Mouse (Mus musculus) mature B cell (primary cell): Measurements from ENCODE around the gene Imp3.
"Not testable (repeated sequence)": the region's sequence is repeated elsewhere in the genome, so short reads cannot be mapped to it uniquely, and the experiment has no call there.

Experiments used
- in situ Hi-C: fragments of 300-500 bp; cut with MboI; formaldehyde crosslinking; loops from 2 replicates; pipeline ENCODE4 v1.14.3; 2019

Imp3 gene

DNA sequence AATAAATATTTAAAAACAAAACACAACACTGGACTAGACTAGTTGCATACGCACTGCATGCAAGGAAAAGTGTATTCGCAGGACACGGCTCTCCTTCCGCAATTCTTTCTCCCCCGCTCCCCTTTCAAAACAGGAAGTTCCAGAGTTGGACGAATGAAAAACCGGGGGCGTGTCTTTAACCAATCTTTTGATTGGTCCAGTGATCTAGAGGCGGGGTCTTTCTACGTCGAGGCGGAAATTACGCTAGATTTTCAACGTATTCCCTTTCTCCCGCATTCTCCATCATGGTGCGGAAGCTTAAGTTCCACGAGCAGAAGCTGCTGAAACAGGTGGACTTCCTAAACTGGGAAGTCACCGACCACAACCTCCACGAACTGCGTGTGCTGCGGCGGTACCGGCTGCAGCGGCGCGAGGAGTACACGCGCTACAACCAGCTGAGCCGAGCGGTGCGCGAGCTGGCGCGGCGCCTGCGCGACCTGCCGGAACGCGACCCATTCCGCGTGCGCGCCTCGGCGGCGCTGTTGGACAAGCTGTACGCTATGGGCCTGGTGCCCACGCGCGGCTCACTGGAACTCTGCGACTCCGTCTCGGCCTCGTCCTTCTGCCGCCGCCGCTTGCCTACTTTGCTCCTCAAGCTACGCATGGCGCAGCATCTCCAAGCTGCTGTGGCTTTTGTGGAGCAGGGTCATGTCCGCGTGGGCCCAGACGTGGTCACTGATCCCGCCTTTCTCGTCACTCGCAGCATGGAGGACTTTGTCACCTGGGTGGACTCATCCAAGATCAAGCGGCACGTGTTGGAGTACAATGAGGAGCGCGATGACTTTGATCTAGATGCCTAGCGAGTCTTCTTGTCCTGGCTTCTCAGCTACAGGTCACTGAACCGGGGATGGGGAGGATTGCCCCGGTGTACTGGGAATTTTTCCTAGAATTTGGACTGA is at the start of gene Imp3:
Gene Imp3 (plus strand): TSS at position 253 of the 938 bp plus-strand sequence.
- in situ Hi-C loops = loop anchor here (10.0 to 25.0 kb wide), 2 partner anchors 197 to 500 kb away; partner anchors contain the start of genes Man2c1 and Ppcdc

DNA sequence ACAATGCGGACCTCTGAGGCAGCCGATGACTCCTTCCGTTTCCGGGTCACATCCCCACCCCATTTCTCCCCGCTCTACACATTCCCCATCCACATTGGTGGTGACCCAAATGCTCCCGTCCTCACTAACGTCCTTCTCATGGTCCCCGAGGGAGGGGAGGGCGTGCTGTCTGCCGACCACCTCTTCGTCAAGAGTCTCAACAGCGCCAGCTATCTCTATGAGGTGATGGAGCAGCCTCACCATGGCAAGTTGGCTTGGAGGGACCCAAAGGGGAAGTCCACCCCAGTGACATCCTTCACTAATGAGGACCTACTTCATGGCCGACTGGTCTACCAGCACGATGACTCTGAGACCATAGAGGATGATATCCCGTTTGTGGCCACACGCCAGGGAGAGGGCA is 49.7 kb upstream of the Imp3 start:
- in situ Hi-C loops = no loop called here

GRCm38 (mm10) chr9:56889817-56890216 is 47.5 kb upstream of the Imp3 start:
- in situ Hi-C loops = no loop called here

DNA sequence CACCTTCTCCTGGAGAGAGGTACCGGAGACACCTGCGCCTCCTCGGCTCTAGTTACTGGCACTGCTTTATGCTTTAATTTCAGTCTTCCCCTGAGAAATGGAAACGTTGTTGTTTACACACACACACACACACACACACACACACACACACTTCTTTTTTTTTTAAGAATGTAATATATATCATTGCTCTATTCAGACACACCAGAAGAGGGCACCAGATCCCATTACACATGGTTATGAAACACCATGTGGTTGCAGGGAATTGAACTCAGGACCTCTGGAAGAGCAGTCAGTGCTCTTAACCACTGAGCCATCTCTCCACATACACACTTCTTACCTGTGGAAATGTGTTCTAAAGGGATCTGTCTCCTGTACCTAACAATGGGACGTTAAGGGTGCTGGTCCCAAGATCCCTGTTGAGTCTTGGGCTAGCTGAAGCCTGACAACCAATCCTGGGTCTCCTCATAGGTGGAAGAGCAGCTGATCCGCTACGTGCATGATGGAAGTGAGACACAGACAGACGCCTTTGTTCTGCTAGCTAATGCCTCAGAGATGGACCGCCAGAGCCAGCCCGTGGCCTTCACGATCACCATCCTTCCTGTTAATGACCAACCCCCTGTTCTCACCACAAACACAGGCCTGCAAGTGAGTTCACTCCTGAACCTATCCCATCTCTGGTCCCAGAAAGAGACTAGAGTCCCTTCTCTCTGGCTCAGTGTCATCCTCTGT is 46.6 kb upstream of the Imp3 start:
- in situ Hi-C loops = no loop called here

DNA sequence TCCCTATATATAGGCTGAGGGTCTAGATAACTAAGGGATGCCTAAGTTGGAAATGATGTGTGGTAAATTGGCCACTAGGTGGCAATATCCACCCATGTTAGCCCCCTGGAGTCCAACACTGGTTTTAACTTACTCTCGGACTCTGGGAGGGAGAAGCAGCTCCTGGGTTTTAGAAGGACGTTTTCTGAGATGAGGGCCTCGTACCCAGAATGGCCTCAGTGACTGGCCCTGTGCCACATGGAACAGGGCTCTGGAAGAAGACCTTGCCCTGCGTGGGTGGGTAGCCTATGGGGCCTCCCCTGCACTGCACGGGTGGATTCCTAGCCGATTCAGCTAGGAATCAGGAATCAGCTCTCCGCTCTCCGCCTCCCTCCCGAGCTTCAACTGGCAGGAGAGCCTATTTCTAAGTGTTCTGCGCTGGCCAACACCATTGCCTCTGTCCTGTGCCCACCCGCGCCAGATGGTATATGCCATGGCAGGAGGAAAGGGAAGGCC is 45.7 kb upstream of the Imp3 start:
- in situ Hi-C loops = no loop called here

DNA sequence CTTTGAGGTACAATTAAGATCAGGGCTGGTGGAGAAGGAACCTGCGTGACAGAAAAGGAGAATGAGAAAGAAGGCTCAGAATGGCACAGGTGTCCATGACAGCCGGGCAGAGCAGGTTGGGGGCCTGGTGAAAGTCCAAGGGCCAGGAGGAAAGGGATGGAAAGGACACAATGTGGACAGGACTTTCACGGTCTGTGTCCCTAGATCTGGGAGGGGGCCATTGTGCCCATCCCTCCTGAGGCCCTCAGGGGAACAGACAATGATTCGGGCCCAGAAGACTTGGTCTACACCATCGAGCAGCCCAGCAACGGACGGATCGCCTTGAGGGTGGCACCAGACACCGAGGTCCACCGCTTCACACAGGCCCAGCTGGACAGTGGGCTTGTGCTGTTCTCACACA is 45.2 kb upstream of the Imp3 start:
- in situ Hi-C loops = no loop called here

GRCm38 (mm10) chr9:56893313-56893712 is 44.0 kb upstream of the Imp3 start:
- in situ Hi-C loops = no loop called here

- in situ Hi-C loops = no loop called here
Observed at GRCm38 (mm10) chr9:56894006-56894405, 43.3 kb upstream of the Imp3 start.

DNA sequence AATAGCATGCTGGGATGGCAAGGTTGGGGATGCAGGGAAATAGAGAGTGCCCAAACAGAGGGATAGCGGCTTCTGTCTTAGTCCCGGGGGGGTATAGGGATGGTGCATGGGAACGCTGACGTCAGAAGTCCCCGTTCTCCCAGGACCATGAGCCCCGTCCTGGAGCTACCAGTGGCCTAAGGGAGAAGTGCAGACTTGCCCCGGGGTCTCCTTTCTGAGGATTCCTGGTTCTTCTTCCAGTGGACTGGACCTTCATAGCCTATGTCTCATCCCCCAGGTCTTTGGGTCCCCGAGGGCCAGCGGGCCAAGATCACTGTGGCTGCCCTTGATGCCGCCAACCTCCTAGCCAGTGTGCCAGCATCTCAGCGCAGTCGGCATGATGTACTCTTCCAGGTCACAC is 40.5 kb upstream of the Imp3 start:
- in situ Hi-C loops = no loop called here

GRCm38 (mm10) chr9:56899409-56899808 is 37.9 kb upstream of the Imp3 start:
- in situ Hi-C loops = no loop called here

GRCm38 (mm10) chr9:56900060-56900459 is 37.2 kb upstream of the Imp3 start:
- in situ Hi-C loops = no loop called here

DNA sequence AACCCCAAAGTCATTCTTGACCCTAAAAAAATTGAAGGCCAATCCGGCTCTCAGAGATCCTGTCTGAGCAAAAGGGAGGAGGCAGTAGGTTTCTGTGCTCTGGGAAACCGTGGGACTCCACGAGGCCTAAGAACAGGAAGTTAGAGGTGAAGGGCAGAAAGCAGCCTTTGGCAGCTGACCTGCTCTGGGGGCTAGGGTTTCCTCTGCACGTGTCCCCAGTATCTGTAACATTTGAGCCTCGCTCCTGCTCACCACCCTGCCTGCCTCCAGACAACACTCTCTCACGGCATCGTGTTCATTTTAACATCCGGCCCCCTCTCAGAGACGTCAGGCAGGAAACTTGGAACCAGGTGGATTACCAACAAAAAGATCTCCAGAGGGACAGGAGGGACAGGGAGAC is 36.7 kb upstream of the Imp3 start:
- in situ Hi-C loops = no loop called here

DNA sequence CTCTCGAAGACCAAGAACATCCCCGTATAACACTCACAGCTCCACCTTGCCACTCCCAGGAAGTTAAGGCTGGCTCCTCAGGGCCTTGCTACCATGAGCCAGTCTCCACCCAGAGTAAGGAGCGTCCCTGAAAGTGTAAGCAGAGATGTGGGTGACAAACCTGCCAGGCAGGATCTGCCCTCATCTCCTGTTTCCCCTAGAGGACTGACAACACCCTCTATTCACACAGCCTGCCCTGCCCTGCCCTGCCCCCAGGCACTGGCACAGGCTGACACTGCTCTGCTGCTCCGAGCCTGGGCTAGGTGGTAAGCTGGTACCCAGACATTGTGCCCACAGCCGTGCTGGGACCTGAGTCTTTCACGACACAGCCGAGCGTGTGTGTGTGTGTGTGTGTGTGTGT is 36.1 kb upstream of the Imp3 start:
- in situ Hi-C loops = no loop called here

DNA sequence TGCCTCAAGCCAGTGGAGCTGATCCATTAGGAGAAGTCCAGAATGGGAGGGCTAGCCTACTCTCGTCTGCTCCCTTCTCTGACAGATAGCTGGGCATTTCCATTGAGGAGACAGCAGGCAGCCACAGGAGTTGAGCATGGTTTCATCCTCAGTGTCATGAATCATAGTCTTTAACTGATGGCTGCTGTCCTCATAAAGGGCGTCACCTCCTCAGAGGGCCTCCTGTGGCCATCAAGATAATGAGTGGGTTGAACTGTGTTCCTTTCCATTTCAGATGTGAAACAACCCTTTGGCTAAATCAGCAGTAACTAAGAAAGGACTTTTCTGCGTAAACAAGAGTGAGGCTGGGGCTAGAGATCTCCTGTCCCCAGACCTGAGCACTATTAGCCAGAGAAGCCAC is 33.6 kb upstream of the Imp3 start:
- in situ Hi-C loops = no loop called here

GRCm38 (mm10) chr9:56907549-56907948 is 29.7 kb upstream of the Imp3 start:
- in situ Hi-C loops = no loop called here

DNA sequence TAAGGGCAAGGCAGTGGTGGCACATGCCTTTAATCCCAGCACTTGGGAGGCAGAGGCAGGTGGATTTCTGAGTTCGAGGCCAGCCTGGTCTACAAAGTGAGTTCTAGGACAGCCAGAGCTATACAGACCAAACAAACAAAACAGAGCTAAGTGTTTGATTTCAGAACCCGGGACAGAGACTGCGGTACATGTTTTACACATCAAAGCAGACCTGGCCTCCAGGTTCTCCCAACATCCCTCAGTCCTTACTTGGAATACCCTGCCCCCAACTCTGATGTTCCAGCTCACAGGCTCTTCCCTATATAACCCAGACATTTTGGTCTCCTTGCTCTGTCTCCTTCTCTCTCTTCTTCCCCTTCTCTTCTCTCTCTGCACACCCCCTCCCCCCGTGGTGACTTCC is 27.3 kb upstream of the Imp3 start:
- in situ Hi-C loops = not testable (repeated sequence)

- in situ Hi-C loops = no loop called here
Observed at GRCm38 (mm10) chr9:56911017-56911416, 26.3 kb upstream of the Imp3 start.

DNA sequence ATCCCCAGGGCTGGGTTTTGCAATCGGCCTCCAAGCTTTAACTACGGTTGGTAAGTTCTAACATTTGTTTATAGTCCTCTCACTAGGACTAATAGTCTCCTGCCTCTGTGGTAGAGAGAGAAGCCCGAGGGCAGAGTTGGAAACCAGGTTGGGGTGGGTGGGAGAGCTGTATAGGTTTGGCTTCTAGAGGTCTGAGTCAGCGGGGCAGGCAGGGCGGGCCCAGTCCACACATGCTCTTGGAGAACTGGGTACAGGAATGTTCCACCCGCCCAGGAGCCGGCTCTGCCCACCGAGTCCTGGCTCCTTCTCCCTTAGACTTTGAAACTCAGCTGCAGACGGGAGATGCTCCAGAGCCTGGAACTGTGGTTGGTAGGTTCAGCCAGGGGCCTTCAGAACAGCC is 23.3 kb upstream of the Imp3 start:
- in situ Hi-C loops = no loop called here

- in situ Hi-C loops = no loop called here
Observed at GRCm38 (mm10) chr9:56915116-56915515, 22.2 kb upstream of the Imp3 start.

GRCm38 (mm10) chr9:56915695-56916410 is 21.4 kb upstream of the Imp3 start:
- in situ Hi-C loops = no loop called here

DNA sequence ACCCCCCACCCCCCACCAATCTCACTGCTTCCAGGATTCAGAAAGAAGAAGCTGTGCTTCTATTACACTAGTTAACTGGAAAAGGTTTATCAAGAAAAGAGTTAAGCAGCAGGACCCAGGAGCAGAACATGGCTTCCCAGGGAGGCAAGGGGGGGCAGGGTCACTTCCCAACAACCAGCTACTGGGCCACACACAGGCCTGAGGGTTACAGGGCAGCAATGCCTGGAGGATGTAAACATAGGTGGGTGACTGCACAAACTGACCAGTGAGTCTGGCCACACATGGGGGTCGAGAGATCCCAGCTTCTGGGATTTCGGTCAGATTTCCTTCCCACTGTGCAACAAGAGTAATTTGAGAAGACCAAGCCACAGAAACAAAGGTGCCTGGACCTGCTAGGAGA is 20.1 kb upstream of the Imp3 start:
- in situ Hi-C loops = no loop called here

DNA sequence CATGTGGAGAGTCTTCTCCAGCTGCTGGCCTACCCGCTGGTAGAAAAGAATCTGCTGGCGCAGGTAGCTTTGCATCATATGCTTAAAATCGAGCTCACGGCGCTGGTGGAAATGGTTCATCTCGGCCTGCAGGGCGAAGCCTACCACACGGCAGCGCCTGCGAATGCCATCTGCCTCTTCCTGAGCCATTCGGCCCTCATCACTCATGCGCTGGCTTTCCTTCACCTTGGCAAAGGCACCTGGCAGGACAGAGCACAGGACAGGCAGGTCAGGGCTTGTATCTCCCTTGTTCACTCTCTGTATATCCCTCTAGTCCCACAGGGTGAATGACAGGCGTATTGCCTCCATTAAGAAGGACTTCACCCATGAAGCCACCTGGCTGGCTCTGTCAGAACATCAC is 18.8 kb upstream of the Imp3 start:
- in situ Hi-C loops = no loop called here
